Mouse (Mus musculus) forebrain, embryonic 10.5 days (tissue): ENCODE results near the gene Scarb2. TPM values are rescaled to one million over a fixed set of nuclear protein-coding genes. Genes with fewer than 3 reads are reported as not detected.

ENCODE experiments used
- DNase-seq: peaks from one replicate; pipeline ENCODE4 v3.0.0-alpha.2; 2017; ENCODE audit warnings: low spot score; ENCODE audit errors: extremely low spot score
- H3K27ac ChIP-seq: fragments of 300-500 bp; sonication (generic); 2 replicates; pipeline ENCODE4 v1.5.1; 2016; ENCODE audit warnings: mild to moderate bottlenecking
- H3K27me3 ChIP-seq: fragments of 300-500 bp; sonication (generic); 2 replicates; pipeline ENCODE4 v1.6.1; 2016; ENCODE audit warnings: mild to moderate bottlenecking; ENCODE audit not compliant: poor library complexity, severe bottlenecking
- H3K36me3 ChIP-seq: fragments of 300-500 bp; sonication (generic); replicated peaks from 2 replicates; pipeline ENCODE4 v1.6.1; 2016; ENCODE audit warnings: mild to moderate bottlenecking, moderate library complexity
- H3K4me1 ChIP-seq: fragments of 300-500 bp; sonication (generic); 2 replicates; pipeline ENCODE4 v1.6.1; 2016
- H3K4me3 ChIP-seq: fragments of 300-500 bp; sonication (generic); 2 replicates; pipeline ENCODE4 v1.5.1; 2016; ENCODE audit warnings: mild to moderate bottlenecking, moderate library complexity
- H3K9me3 ChIP-seq: fragments of 300-500 bp; sonication (generic); 2 replicates; pipeline ENCODE4 v1.6.1; 2016; ENCODE audit warnings: mild to moderate bottlenecking, moderate library complexity
- WGBS: fragments of 180-500 bp; shearing (Covaris S2); methylation state at CpG from one replicate; pipeline ENCODE4 v1.1.7; 2016; 5-methylcytosine and 5-hydroxymethylcytosine counted together
- polyA plus RNA-seq: library from polyadenylated mRNA; unstranded; fragments of >200 nt; fragmentation: Nextera tagmentation; extraction: Ambion mirVana; gene quantifications from 2 replicates; pipeline ENCODE4 v1.2.1, GENCODE M21; 2016

Gene Scarb2
- polyA plus RNA-seq, 1 experiment from 2014 or later: 9.7 TPM

GRCm38 (mm10) chr5:92413271-92413981, 93.2 kb downstream of the Scarb2 start:
- H3K27ac ChIP-seq: no peak overlapping the region
- H3K4me1 ChIP-seq: peaks cover 7% of the 10 kb centered on the region
- 87% methylated on average over 11 of the region's 11 CpGs for WGBS
- no peak overlapping the region for H3K4me3 ChIP-seq
- H3K27me3 ChIP-seq: no peaks in the 10 kb centered on the region
- H3K36me3 ChIP-seq: peaks cover 50% of the 10 kb centered on the region
- DNase-seq: no peak
- no peaks in the 10 kb centered on the region for H3K9me3 ChIP-seq

GRCm38 (mm10) chr5:92411461-92412140, 95.0 kb downstream of the Scarb2 start:
- no peaks in the 10 kb centered on the region for H3K27me3 ChIP-seq
- H3K4me3 ChIP-seq: no peak overlapping the region
- H3K36me3 ChIP-seq: peaks cover 32% of the 10 kb centered on the region
- no peak for DNase-seq
- no peak overlapping the region for H3K27ac ChIP-seq
- WGBS: 78% methylated on average over 7 of the region's 7 CpGs
- H3K4me1 ChIP-seq: peaks cover 8% of the 10 kb centered on the region
- no peaks in the 10 kb centered on the region for H3K9me3 ChIP-seq

GRCm38 (mm10) chr5:92410486-92410885, 96.1 kb downstream of the Scarb2 start:
- Histone ChIP-seq H3K4me3 (no peak overlapping the region), H3K36me3 (peaks cover 21% of the 10 kb centered on the region), H3K27ac (no peak overlapping the region), H3K4me1 (peaks cover 14% of the 10 kb centered on the region), H3K9me3 (no peaks in the 10 kb centered on the region), H3K27me3 (no peaks in the 10 kb centered on the region)
- no peak for DNase-seq
- WGBS: 86% methylated on average over 5 of the region's 5 CpGs

GRCm38 (mm10) chr5:92409361-92410155, 97.1 kb downstream of the Scarb2 start:
- Histone ChIP-seq H3K27me3 (no peaks in the 10 kb centered on the region), H3K9me3 (no peaks in the 10 kb centered on the region), H3K36me3 (peaks cover 13% of the 10 kb centered on the region), H3K4me1 (peaks cover 23% of the 10 kb centered on the region), H3K4me3 (no peak overlapping the region), H3K27ac (no peak overlapping the region)
- 92% methylated on average over 9 of the region's 9 CpGs for WGBS
- no peak for DNase-seq

- Histone ChIP-seq H3K36me3 (no peaks in the 10 kb centered on the region), H3K4me1 (peaks cover 31% of the 10 kb centered on the region), H3K27me3 (no peaks in the 10 kb centered on the region), H3K9me3 (no peaks in the 10 kb centered on the region), H3K4me3 (no peak overlapping the region), H3K27ac (peak overlapping the region; percentile 56; the same call in 1 of the 2 replicates)
- DNase-seq: no peak
- 36% methylated on average over 2 of the region's 2 CpGs for WGBS
These were observed 102.3 kb downstream of the Scarb2 start for GRCm38 (mm10) chr5:92404400-92404678.

GRCm38 (mm10) chr5:92403562-92404399, 102.9 kb downstream of the Scarb2 start:
- peak; percentile 42 for DNase-seq
- 47% methylated on average over 10 of the region's 10 CpGs for WGBS
- Histone ChIP-seq H3K4me3 (no peak overlapping the region), H3K9me3 (no peaks in the 10 kb centered on the region), H3K27ac (peak overlapping the region; percentile 56), H3K36me3 (no peaks in the 10 kb centered on the region), H3K27me3 (no peaks in the 10 kb centered on the region), H3K4me1 (peaks cover 31% of the 10 kb centered on the region)

GRCm38 (mm10) chr5:92402816-92403215, 103.8 kb downstream of the Scarb2 start:
- peaks cover 31% of the 10 kb centered on the region for H3K4me1 ChIP-seq
- H3K4me3 ChIP-seq: no peak overlapping the region
- H3K27ac ChIP-seq: no peak overlapping the region
- no peaks in the 10 kb centered on the region for H3K27me3 ChIP-seq
- no peaks in the 10 kb centered on the region for H3K36me3 ChIP-seq
- no peak for DNase-seq
- no peaks in the 10 kb centered on the region for H3K9me3 ChIP-seq
- 75% methylated on average over 9 of the region's 9 CpGs for WGBS

GRCm38 (mm10) chr5:92398153-92398552, 108.5 kb downstream of the Scarb2 start:
- no peak overlapping the region for H3K4me3 ChIP-seq
- peak overlapping the region; percentile 67 for H3K27ac ChIP-seq
- no peaks in the 10 kb centered on the region for H3K9me3 ChIP-seq
- peaks cover 20% of the 10 kb centered on the region for H3K27me3 ChIP-seq
- no peaks in the 10 kb centered on the region for H3K36me3 ChIP-seq
- H3K4me1 ChIP-seq: peaks cover 3% of the 10 kb centered on the region; the same call in 1 of the 2 replicates
- peak; percentile 75 for DNase-seq
- WGBS: 25% methylated on average over 5 of the region's 5 CpGs

GRCm38 (mm10) chr5:92396476-92396875, 110.2 kb downstream of the Scarb2 start:
- DNase-seq: no peak
- no peak overlapping the region for H3K4me3 ChIP-seq
- peaks cover 36% of the 10 kb centered on the region for H3K27me3 ChIP-seq
- no peak overlapping the region for H3K27ac ChIP-seq
- 89% methylated on average over 6 of the region's 6 CpGs for WGBS
- no peaks in the 10 kb centered on the region for H3K36me3 ChIP-seq
- H3K4me1 ChIP-seq: peaks cover 11% of the 10 kb centered on the region; the same call in 1 of the 2 replicates
- no peaks in the 10 kb centered on the region for H3K9me3 ChIP-seq

GRCm38 (mm10) chr5:92395764-92396163, 110.9 kb downstream of the Scarb2 start:
- Histone ChIP-seq H3K27ac (no peak overlapping the region), H3K4me3 (no peak overlapping the region), H3K27me3 (peaks cover 44% of the 10 kb centered on the region), H3K4me1 (peaks cover 11% of the 10 kb centered on the region; the same call in 1 of the 2 replicates), H3K36me3 (no peaks in the 10 kb centered on the region), H3K9me3 (no peaks in the 10 kb centered on the region)
- WGBS: 83% methylated on average over 3 of the region's 3 CpGs
- no peak for DNase-seq

GRCm38 (mm10) chr5:92393863-92394262, 112.8 kb downstream of the Scarb2 start:
- peaks cover 61% of the 10 kb centered on the region for H3K27me3 ChIP-seq
- no peak for DNase-seq
- 74% methylated on average over 10 of the region's 10 CpGs for WGBS
- H3K4me1 ChIP-seq: peaks cover 11% of the 10 kb centered on the region; the same call in 1 of the 2 replicates
- no peaks in the 10 kb centered on the region for H3K9me3 ChIP-seq
- no peaks in the 10 kb centered on the region for H3K36me3 ChIP-seq
- H3K4me3 ChIP-seq: no peak overlapping the region
- no peak overlapping the region for H3K27ac ChIP-seq

GRCm38 (mm10) chr5:92392542-92392941, 114.1 kb downstream of the Scarb2 start:
- Histone ChIP-seq H3K4me3 (peak overlapping the region; percentile 34), H3K27ac (no peak overlapping the region), H3K36me3 (no peaks in the 10 kb centered on the region), H3K27me3 (peaks cover 62% of the 10 kb centered on the region), H3K4me1 (peaks cover 11% of the 10 kb centered on the region; the same call in 1 of the 2 replicates), H3K9me3 (no peaks in the 10 kb centered on the region)
- DNase-seq: no peak
- WGBS: 45% methylated on average over 18 of the region's 18 CpGs
